Mouse (Mus musculus) kidney, embryonic 16.5 days (tissue): ENCODE data around the gene Pla2g4e. TPM values are rescaled to one million over a fixed set of nuclear protein-coding genes. Genes with fewer than 3 reads are reported as not detected.

Source experiments
- ATAC-seq: fragments of 200-750 bp; cut with Nextera tagmentation; 2 replicates; pipeline ENCODE4 v1.8.0; 2017; ENCODE audit warnings: moderate TSS enrichment; ENCODE audit not compliant: low FRiP score, low TSS enrichment
- H3K27ac ChIP-seq: fragments of 300-500 bp; sonication (generic); 2 replicates; pipeline ENCODE4 v1.5.1; 2014; ENCODE audit warnings: low read length
- H3K27me3 ChIP-seq: fragments of 300-500 bp; sonication (generic); 2 replicates; pipeline ENCODE4 v1.6.1; 2014; ENCODE audit warnings: low read length, control low read depth, mixed read lengths; ENCODE audit not compliant: insufficient read depth
- H3K36me3 ChIP-seq: fragments of 300-500 bp; sonication (generic); 2 replicates; pipeline ENCODE4 v1.6.1; 2014; ENCODE audit warnings: low read length, control low read depth, mixed read lengths; ENCODE audit not compliant: insufficient read depth
- H3K4me1 ChIP-seq: fragments of 300-500 bp; sonication (generic); 2 replicates; pipeline ENCODE4 v1.6.1; 2014; ENCODE audit warnings: low read length, control low read depth, mixed read lengths; ENCODE audit not compliant: insufficient read depth
- H3K4me2 ChIP-seq: fragments of 300-500 bp; sonication (generic); replicated peaks from 2 replicates; pipeline ENCODE4 v1.6.1; 2014; ENCODE audit warnings: low read depth, low read length
- H3K4me3 ChIP-seq: fragments of 300-500 bp; sonication (generic); 2 replicates; pipeline ENCODE4 v1.5.1; 2014; ENCODE audit warnings: mild to moderate bottlenecking, low read length
- H3K9ac ChIP-seq: fragments of 300-500 bp; sonication (generic); replicated peaks from 2 replicates; pipeline ENCODE4 v1.6.1; 2014; ENCODE audit warnings: low read length
- H3K9me3 ChIP-seq: fragments of 300-500 bp; sonication (generic); 2 replicates; pipeline ENCODE4 v1.6.1; 2016; ENCODE audit warnings: low read length, control low read depth
- WGBS: fragments of 180-500 bp; shearing (Covaris S2); extraction: QIAGEN DNeasy Blood & Tissue Kit; methylation state at CpG from one replicate; pipeline ENCODE4 v1.1.7; 2014; 5-methylcytosine and 5-hydroxymethylcytosine counted together
- polyA plus RNA-seq: library from polyadenylated mRNA; unstranded; fragments of >200 nt; fragmentation: Nextera tagmentation; extraction: Ambion mirVana; gene quantifications from 2 replicates; pipeline ENCODE4 v1.2.1, GENCODE M21; 2015

The Pla2g4e gene
- polyA plus RNA-seq, 1 experiment from 2014 or later: 0.05 TPM

GRCm38 (mm10) chr2:120149634-120150033, 95.5 kb downstream of the Pla2g4e start:
- no peaks in the 10 kb centered on the region for H3K36me3 ChIP-seq
- ATAC-seq: no peak
- no peaks in the 10 kb centered on the region for H3K27me3 ChIP-seq
- no peak overlapping the region for H3K4me2 ChIP-seq
- no peak overlapping the region for H3K9ac ChIP-seq
- H3K9me3 ChIP-seq: no peaks in the 10 kb centered on the region
- H3K27ac ChIP-seq: no peak overlapping the region
- WGBS: 86% methylated on average over 7 of the region's 7 CpGs
- H3K4me3 ChIP-seq: no peak overlapping the region
- 0 out of 2 replicates have a peak, but pooled peaks cover 9% of the 10 kb centered on the region for H3K4me1 ChIP-seq

DNA sequence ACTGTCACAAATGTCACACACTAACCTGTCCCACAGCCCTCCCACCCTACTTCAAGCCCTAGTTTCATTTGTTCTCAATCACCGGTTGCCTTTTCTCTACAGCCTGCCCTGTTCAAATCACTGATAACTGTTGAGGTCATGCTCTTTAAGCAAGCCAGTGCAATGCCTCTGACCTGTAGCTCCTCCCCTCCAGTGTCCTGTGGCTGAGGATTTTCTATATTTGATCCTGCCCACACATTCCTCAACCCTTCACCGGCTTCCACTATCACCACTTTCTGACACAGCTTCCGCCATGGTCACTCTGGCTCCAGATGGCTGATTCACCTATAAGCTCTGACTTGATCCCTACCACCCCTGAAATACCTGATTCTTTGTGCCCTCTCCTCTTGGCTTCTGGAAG, 97.1 kb downstream of the Pla2g4e start:
- H3K27me3 ChIP-seq: no peaks in the 10 kb centered on the region
- no peak overlapping the region for H3K4me3 ChIP-seq
- WGBS: 65% methylated on average over 3 of the region's 3 CpGs
- H3K9me3 ChIP-seq: no peaks in the 10 kb centered on the region
- 0 out of 2 replicates have a peak, but pooled peaks cover 3% of the 10 kb centered on the region for H3K4me1 ChIP-seq
- H3K4me2 ChIP-seq: no peak overlapping the region
- H3K27ac ChIP-seq: no peak overlapping the region
- no peak for ATAC-seq
- H3K36me3 ChIP-seq: no peaks in the 10 kb centered on the region
- H3K9ac ChIP-seq: no peak overlapping the region

DNA sequence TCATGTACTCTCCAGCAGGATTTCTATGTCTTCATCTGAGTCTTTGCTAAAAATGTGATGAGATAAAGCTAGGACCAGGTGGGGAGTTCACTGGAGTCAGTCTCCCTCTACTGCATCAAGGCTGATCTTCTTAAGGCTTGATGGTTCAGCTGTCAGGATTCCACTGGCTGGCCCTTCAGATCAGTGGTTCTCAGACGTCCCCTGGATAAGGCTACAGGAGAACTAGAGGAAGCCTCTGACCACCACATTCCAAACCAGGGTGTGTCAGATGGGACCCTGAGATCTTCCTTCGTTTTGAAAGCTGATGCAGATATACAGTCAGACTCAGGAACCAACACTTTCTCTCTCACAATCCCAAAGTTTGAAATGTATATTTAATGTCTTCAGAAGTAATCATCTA, 97.8 kb downstream of the Pla2g4e start:
- H3K36me3 ChIP-seq: no peaks in the 10 kb centered on the region
- H3K4me3 ChIP-seq: no peak overlapping the region
- H3K4me2 ChIP-seq: no peak overlapping the region
- H3K9me3 ChIP-seq: no peaks in the 10 kb centered on the region
- H3K9ac ChIP-seq: no peak overlapping the region
- no peak for ATAC-seq
- WGBS: 60% methylated on average over 2 of the region's 2 CpGs
- no peak overlapping the region for H3K27ac ChIP-seq
- no peaks in the 10 kb centered on the region for H3K27me3 ChIP-seq
- 0 out of 2 replicates have a peak, but pooled peaks cover 3% of the 10 kb centered on the region for H3K4me1 ChIP-seq

DNA sequence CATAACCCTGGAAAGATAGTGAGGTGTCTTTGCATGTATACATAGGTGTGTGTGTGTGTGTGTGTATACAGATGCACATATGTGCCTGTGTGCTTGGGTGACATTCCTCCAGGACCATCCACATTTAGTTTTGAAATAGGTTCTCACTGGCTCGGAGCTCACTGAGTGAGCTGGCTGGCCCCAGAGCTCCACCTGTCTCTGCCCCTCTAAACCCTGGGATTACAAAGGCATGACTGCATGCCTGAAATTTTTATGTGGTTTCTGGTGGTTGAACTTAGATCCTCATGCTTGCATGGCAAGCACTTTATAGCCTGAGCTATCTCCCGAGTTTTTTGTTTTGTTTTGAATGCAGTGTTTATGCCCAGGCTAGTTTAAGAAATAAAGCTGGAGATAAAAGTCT, 98.6 kb downstream of the Pla2g4e start:
- no peaks in the 10 kb centered on the region for H3K9me3 ChIP-seq
- H3K27me3 ChIP-seq: no peaks in the 10 kb centered on the region
- H3K9ac ChIP-seq: no peak overlapping the region
- H3K4me1 ChIP-seq: 0 out of 2 replicates have a peak, but pooled peaks cover 3% of the 10 kb centered on the region
- H3K36me3 ChIP-seq: no peaks in the 10 kb centered on the region
- WGBS: 56% methylated on average over 2 of the region's 2 CpGs
- no peak overlapping the region for H3K4me2 ChIP-seq
- H3K4me3 ChIP-seq: no peak overlapping the region
- no peak for ATAC-seq
- H3K27ac ChIP-seq: no peak overlapping the region

DNA sequence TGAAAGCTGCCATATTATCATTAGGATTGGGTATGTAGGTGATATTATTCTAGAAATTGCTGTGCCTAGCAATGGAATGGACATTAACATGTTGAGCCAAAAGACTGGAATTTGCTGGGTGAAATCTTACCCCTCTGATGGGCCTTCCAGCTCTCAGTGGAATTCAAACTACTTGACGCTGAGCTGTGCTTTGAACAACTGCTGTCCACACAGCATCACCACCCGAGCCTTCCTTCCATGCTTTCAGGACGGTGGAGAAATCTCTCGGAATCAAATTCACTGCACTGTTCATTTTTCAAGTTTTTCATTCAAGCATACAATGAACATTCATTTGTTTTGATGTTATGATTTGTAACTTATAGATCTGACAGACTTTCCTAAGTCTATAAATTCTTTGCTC, 100.7 kb downstream of the Pla2g4e start:
- ATAC-seq: no peak
- Histone ChIP-seq H3K9me3 (no peaks in the 10 kb centered on the region), H3K4me3 (no peak overlapping the region), H3K36me3 (no peaks in the 10 kb centered on the region), H3K4me1 (0 out of 2 replicates have a peak, but pooled peaks cover 3% of the 10 kb centered on the region), H3K9ac (no peak overlapping the region), H3K4me2 (no peak overlapping the region), H3K27me3 (no peaks in the 10 kb centered on the region), H3K27ac (no peak overlapping the region)
- 85% methylated on average over 4 of the region's 4 CpGs for WGBS

GRCm38 (mm10) chr2:120142336-120142735, 102.8 kb downstream of the Pla2g4e start:
- whole genome bisulfite sequencing: 75% methylated on average over 5 of the region's 5 CpGs
- Histone ChIP-seq H3K4me2 (no peak overlapping the region), H3K9me3 (no peaks in the 10 kb centered on the region), H3K27ac (no peak overlapping the region), H3K36me3 (no peaks in the 10 kb centered on the region), H3K4me1 (0 out of 2 replicates have a peak, but pooled peaks cover 3% of the 10 kb centered on the region), H3K9ac (no peak overlapping the region), H3K4me3 (no peak overlapping the region), H3K27me3 (no peaks in the 10 kb centered on the region)
- ATAC-seq: no peak

- H3K4me3 ChIP-seq: no peak overlapping the region
- H3K36me3 ChIP-seq: no peaks in the 10 kb centered on the region
- no peaks in the 10 kb centered on the region for H3K9me3 ChIP-seq
- WGBS: 61% methylated on average over 1 of the region's 1 CpGs
- no peak overlapping the region for H3K9ac ChIP-seq
- 0 out of 2 replicates have a peak, but pooled peaks cover 3% of the 10 kb centered on the region for H3K4me1 ChIP-seq
- ATAC-seq: no peak
- H3K27me3 ChIP-seq: no peaks in the 10 kb centered on the region
- H3K4me2 ChIP-seq: no peak overlapping the region
- no peak overlapping the region for H3K27ac ChIP-seq
These were observed 103.5 kb downstream of the Pla2g4e start for GRCm38 (mm10) chr2:120141671-120142070.

- Histone ChIP-seq H3K4me2 (no peak overlapping the region), H3K9me3 (no peaks in the 10 kb centered on the region), H3K4me1 (0 out of 2 replicates have a peak, but pooled peaks cover 3% of the 10 kb centered on the region), H3K36me3 (no peaks in the 10 kb centered on the region), H3K27me3 (no peaks in the 10 kb centered on the region), H3K4me3 (no peak overlapping the region), H3K9ac (no peak overlapping the region), H3K27ac (no peak overlapping the region; the same call in 1 of the 2 replicates)
- 67% methylated on average over 5 of the region's 5 CpGs for WGBS
- no peak for ATAC-seq
These were observed 104.8 kb downstream of the Pla2g4e start for GRCm38 (mm10) chr2:120140326-120140725.

DNA sequence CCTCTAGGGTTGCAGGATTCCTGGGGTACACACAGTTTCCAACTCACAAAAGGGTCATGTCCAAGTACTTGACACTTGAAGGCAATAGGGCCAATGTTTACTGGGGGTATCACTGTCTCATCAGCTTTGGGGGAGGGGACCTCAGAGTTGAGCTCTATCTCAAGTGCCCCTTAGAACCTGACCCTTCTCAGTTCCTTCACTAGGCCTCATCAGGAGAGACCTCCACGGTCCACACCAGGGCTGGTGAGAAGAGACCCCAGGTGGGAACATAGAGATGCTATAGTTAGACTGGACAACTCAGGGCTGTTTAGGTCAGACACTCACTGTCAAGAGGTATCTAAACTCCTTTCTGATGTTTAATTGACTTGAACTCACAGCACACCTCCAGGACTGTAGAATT, 106.0 kb downstream of the Pla2g4e start:
- Histone ChIP-seq H3K27me3 (no peaks in the 10 kb centered on the region), H3K9ac (no peak overlapping the region), H3K27ac (no peak overlapping the region), H3K4me3 (no peak overlapping the region), H3K4me1 (0 out of 2 replicates have a peak, but pooled peaks cover 3% of the 10 kb centered on the region), H3K9me3 (no peaks in the 10 kb centered on the region), H3K4me2 (no peak overlapping the region), H3K36me3 (no peaks in the 10 kb centered on the region)
- 80% methylated on average over 1 of the region's 1 CpGs for WGBS
- ATAC-seq: no peak

DNA sequence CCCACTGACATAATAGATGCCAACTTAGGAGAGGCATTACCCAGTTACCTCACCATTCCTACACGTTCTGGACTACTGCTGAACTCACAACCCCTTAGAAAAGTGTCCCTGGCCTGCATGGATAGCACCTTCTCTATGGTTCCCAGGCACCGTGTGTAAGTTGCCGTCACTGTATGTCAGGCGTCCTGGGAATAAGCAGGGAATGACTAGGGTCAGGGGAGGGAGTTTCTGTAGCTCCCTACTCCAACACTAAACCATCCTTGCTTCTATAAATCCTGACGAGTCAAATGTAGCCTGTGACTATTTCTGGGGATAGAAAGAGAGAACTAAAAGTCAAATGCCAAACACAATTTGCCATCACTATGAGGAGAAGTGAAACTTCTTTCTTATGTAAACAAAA, 107.9 kb downstream of the Pla2g4e start:
- 0 out of 2 replicates have a peak, but pooled peaks cover 3% of the 10 kb centered on the region for H3K4me1 ChIP-seq
- H3K9me3 ChIP-seq: no peaks in the 10 kb centered on the region
- no peaks in the 10 kb centered on the region for H3K27me3 ChIP-seq
- no peak for ATAC-seq
- WGBS: 68% methylated on average over 5 of the region's 5 CpGs
- H3K9ac ChIP-seq: no peak overlapping the region
- H3K27ac ChIP-seq: no peak overlapping the region
- no peak overlapping the region for H3K4me3 ChIP-seq
- H3K4me2 ChIP-seq: no peak overlapping the region
- H3K36me3 ChIP-seq: no peaks in the 10 kb centered on the region
